Mouse (Mus musculus) neural tube, embryonic 15.5 days (tissue): ENCODE results near the gene Zyx. TPM values are rescaled to one million over a fixed set of nuclear protein-coding genes. Genes with fewer than 3 reads are reported as not detected.

ENCODE experiments used
- ATAC-seq: fragments of 200-750 bp; cut with Nextera tagmentation; 2 replicates; pipeline ENCODE4 v1.8.0; 2017; ENCODE audit warnings: mild to moderate bottlenecking, moderate TSS enrichment, moderate library complexity; ENCODE audit not compliant: low FRiP score
- H3K27ac ChIP-seq: fragments of 300-500 bp; sonication (generic); replicated peaks from 2 replicates; pipeline ENCODE4 v1.5.1; 2015; ENCODE audit warnings: mild to moderate bottlenecking, inconsistent platforms
- H3K27me3 ChIP-seq: fragments of 300-500 bp; sonication (generic); replicated peaks from 2 replicates; pipeline ENCODE4 v1.6.1; 2015; ENCODE audit warnings: inconsistent platforms
- H3K36me3 ChIP-seq: fragments of 300-500 bp; sonication (generic); 2 replicates; pipeline ENCODE4 v1.6.1; 2015; ENCODE audit warnings: inconsistent platforms
- H3K4me1 ChIP-seq: fragments of 300-500 bp; sonication (generic); 2 replicates; pipeline ENCODE4 v1.6.1; 2015; ENCODE audit warnings: inconsistent platforms
- H3K4me2 ChIP-seq: fragments of 300-500 bp; sonication (generic); 2 replicates; pipeline ENCODE4 v1.6.1; 2015; ENCODE audit warnings: inconsistent platforms, mild to moderate bottlenecking, moderate library complexity
- H3K4me3 ChIP-seq: fragments of 300-500 bp; sonication (generic); replicated peaks from 2 replicates; pipeline ENCODE4 v1.5.1; 2015; ENCODE audit warnings: mild to moderate bottlenecking, inconsistent platforms
- H3K9ac ChIP-seq: fragments of 300-500 bp; sonication (generic); replicated peaks from 2 replicates; pipeline ENCODE4 v1.6.1; 2015; ENCODE audit warnings: mild to moderate bottlenecking, inconsistent platforms
- H3K9me3 ChIP-seq: fragments of 300-500 bp; sonication (generic); replicated peaks from 2 replicates; pipeline ENCODE4 v1.6.1; 2016; ENCODE audit warnings: inconsistent platforms
- WGBS: fragments of 180-500 bp; shearing (Covaris S2); methylation state at CpG from one replicate; pipeline ENCODE4 v1.1.7; 2015; ENCODE audit warnings: mixed read lengths; 5-methylcytosine and 5-hydroxymethylcytosine counted together
- polyA plus RNA-seq: library from polyadenylated mRNA; unstranded; fragments of >200 nt; fragmentation: Nextera tagmentation; extraction: Ambion mirVana; gene quantifications from 2 replicates; pipeline ENCODE4 v1.2.1, GENCODE M21; 2015

The Zyx gene
- polyA plus RNA-seq, 1 experiment from 2014 or later, result 60.0 TPM

- 95% methylated on average over 3 of the region's 3 CpGs for WGBS
- no peaks in the 10 kb centered on the region for H3K36me3 ChIP-seq
- H3K9me3 ChIP-seq, result no peaks in the 10 kb centered on the region
- H3K9ac ChIP-seq, result no peak overlapping the region
- H3K27ac ChIP-seq, result no peak overlapping the region
- no peaks in the 10 kb centered on the region for H3K4me1 ChIP-seq
- H3K4me2 ChIP-seq, result no peak overlapping the region
- H3K27me3 ChIP-seq, result no peaks in the 10 kb centered on the region
- no peak overlapping the region for H3K4me3 ChIP-seq
- no peak for ATAC-seq
These were observed 18.5 kb upstream of the Zyx start for GRCm38 (mm10) chr6:42330946-42331345.

- ATAC-seq, result no peak
- H3K27me3 ChIP-seq, result no peaks in the 10 kb centered on the region
- no peak overlapping the region for H3K27ac ChIP-seq
- H3K36me3 ChIP-seq, result no peaks in the 10 kb centered on the region
- no peak overlapping the region for H3K4me3 ChIP-seq
- H3K9me3 ChIP-seq, result no peaks in the 10 kb centered on the region
- no peak overlapping the region for H3K4me2 ChIP-seq
- no peaks in the 10 kb centered on the region for H3K4me1 ChIP-seq
- 97% methylated on average over 2 of the region's 2 CpGs for whole genome bisulfite sequencing
- no peak overlapping the region for H3K9ac ChIP-seq
These were observed 10.2 kb upstream of the Zyx start for GRCm38 (mm10) chr6:42339189-42339588.

GRCm38 (mm10) chr6:42339981-42340380 lies 9.4 kb upstream of the Zyx start:
- H3K4me2 ChIP-seq, result no peak overlapping the region
- no peaks in the 10 kb centered on the region for H3K4me1 ChIP-seq
- no peaks in the 10 kb centered on the region for H3K36me3 ChIP-seq
- ATAC-seq, result no peak
- 82% methylated on average over 5 of the region's 5 CpGs for WGBS
- no peaks in the 10 kb centered on the region for H3K9me3 ChIP-seq
- H3K27me3 ChIP-seq, result no peaks in the 10 kb centered on the region
- H3K27ac ChIP-seq, result no peak overlapping the region
- no peak overlapping the region for H3K9ac ChIP-seq
- H3K4me3 ChIP-seq, result no peak overlapping the region

- H3K27me3 ChIP-seq, result no peaks in the 10 kb centered on the region
- H3K9me3 ChIP-seq, result no peaks in the 10 kb centered on the region
- ATAC-seq, result no peak
- no peak overlapping the region for H3K4me2 ChIP-seq
- H3K4me3 ChIP-seq, result no peak overlapping the region
- no peak overlapping the region for H3K9ac ChIP-seq
- WGBS, result 89% methylated on average over 1 of the region's 1 CpGs
- H3K27ac ChIP-seq, result no peak overlapping the region
- H3K36me3 ChIP-seq, result no peaks in the 10 kb centered on the region
- no peaks in the 10 kb centered on the region for H3K4me1 ChIP-seq
These were observed 7.3 kb upstream of the Zyx start for GRCm38 (mm10) chr6:42342171-42342570.

- H3K27me3 ChIP-seq, result no peaks in the 10 kb centered on the region
- peaks cover 4% of the 10 kb centered on the region for H3K4me1 ChIP-seq
- no peaks in the 10 kb centered on the region for H3K9me3 ChIP-seq
- H3K27ac ChIP-seq, result no peak overlapping the region
- no peak overlapping the region for H3K9ac ChIP-seq
- no peak overlapping the region for H3K4me2 ChIP-seq
- H3K36me3 ChIP-seq, result no peaks in the 10 kb centered on the region
- 84% methylated on average over 9 of the region's 9 CpGs for WGBS
- no peak overlapping the region for H3K4me3 ChIP-seq
- ATAC-seq, result no peak
These were observed 5.9 kb upstream of the Zyx start for GRCm38 (mm10) chr6:42343361-42344120.

- Histone ChIP-seq H3K4me3 (no peak overlapping the region), H3K4me2 (no peak overlapping the region), H3K27me3 (no peaks in the 10 kb centered on the region), H3K9me3 (no peaks in the 10 kb centered on the region), H3K4me1 (peaks cover 11% of the 10 kb centered on the region), H3K36me3 (no peaks in the 10 kb centered on the region), H3K27ac (no peak overlapping the region), H3K9ac (no peak overlapping the region)
- WGBS, result 89% methylated on average over 1 of the region's 1 CpGs
- ATAC-seq, result no peak
These were observed 5.2 kb upstream of the Zyx start for GRCm38 (mm10) chr6:42344255-42344654.

DNA sequence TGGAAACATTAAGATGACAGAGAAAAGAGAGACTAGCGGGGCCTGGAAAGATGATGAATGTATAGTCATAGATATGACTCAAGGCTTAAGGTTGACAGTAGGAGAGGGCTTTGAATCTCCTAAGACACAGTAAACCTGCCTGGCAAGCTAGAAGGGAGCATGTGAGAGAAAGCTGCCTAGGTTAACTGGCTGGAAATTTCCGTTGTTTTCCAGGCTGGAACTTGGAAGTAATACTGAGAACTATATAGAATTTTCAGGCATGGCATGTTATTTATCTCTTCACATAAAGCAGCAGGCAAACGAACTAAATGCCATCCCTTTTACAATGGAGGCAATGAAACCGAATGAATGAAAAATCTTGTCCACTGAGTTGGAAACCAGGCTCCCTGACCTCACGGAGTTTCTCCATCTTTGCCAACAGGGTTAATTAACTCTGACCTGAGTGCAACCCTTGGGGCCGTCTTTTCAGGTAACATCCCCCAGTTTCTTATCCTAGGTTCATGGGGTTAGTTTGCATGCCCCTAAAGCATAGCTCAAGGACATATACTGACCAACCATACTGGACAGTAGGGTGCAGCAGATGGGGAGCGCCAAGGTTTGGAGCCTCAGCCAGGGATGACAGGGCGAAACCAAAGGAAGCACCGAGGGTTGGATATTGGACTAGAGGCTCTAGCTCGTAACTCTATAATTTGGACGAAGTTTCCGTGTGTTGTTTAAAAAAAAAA lies 987 bp upstream of the Zyx start:
- H3K27ac ChIP-seq, result 0 out of 2 replicates have a peak overlapping the region, but pooled peaks have one; percentile 88
- 39% methylated on average over 12 of the region's 12 CpGs for WGBS
- no peak overlapping the region for H3K9ac ChIP-seq
- ATAC-seq, result no peak
- H3K4me3 ChIP-seq, result peak overlapping the region; percentile 61; the same call in 1 of the 2 replicates
- no peaks in the 10 kb centered on the region for H3K9me3 ChIP-seq
- peaks cover 10% of the 10 kb centered on the region; the same call in 1 of the 2 replicates for H3K36me3 ChIP-seq
- no peaks in the 10 kb centered on the region for H3K27me3 ChIP-seq
- peak overlapping the region; percentile 77 for H3K4me2 ChIP-seq
- peaks cover 40% of the 10 kb centered on the region for H3K4me1 ChIP-seq

GRCm38 (mm10) chr6:42349006-42349425 lies 414 bp upstream of the Zyx start:
- Histone ChIP-seq H3K9ac (peak overlapping the region; percentile 86), H3K4me3 (peak overlapping the region; percentile 61), H3K27ac (peak overlapping the region; percentile 88), H3K4me2 (peak overlapping the region; percentile 77), H3K36me3 (peaks cover 10% of the 10 kb centered on the region; the same call in 1 of the 2 replicates), H3K27me3 (no peaks in the 10 kb centered on the region), H3K4me1 (peaks cover 44% of the 10 kb centered on the region), H3K9me3 (no peaks in the 10 kb centered on the region)
- WGBS, result under 1% methylated on average over 11 of the region's 11 CpGs
- peak; percentile 29 for ATAC-seq

- Histone ChIP-seq H3K27ac (peak overlapping the region; percentile 88), H3K4me2 (peak overlapping the region; percentile 77), H3K9me3 (no peaks in the 10 kb centered on the region), H3K4me3 (peak overlapping the region; percentile 61), H3K36me3 (peaks cover 10% of the 10 kb centered on the region; the same call in 1 of the 2 replicates), H3K27me3 (no peaks in the 10 kb centered on the region), H3K4me1 (peaks cover 52% of the 10 kb centered on the region), H3K9ac (peak overlapping the region; percentile 86)
- peak; percentile 61 for ATAC-seq
- WGBS, result under 1% methylated on average over 72 of the region's 72 CpGs
These were observed 864 bp downstream of the Zyx start for GRCm38 (mm10) chr6:42350021-42350967.

DNA sequence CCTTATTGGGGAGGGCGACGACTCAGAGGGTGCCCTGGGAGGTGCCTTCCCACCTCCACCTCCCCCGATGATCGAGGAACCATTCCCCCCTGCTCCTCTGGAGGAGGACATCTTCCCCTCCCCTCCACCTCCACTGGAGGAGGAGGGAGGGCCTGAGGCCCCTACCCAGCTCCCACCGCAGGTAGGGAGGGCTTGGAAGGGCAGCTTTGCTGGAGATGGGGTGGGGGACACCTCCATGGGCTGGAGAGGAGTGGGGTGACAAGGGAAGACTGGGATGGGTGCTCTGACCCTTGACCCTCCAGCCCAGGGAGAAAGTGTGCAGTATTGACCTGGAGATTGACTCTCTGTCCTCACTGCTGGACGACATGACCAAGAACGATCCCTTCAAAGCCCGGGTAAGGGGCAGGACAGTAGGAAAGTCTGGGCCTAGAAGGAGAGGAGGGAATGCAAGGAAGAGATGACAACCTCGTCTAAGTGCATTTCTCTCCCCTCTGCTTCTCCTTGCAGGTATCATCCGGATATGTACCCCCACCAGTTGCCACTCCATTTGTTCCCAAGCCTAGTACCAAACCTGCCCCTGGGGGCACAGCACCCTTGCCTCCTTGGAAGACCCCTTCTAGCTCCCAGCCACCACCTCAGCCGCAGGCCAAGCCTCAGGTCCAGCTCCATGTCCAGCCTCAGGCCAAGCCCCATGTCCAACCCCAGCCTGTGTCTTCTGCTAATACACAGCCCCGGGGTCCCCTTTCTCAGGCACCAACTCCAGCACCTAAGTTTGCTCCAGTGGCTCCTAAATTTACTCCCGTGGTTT lies 1.7 kb downstream of the Zyx start:
- Histone ChIP-seq H3K9ac (peak overlapping the region; percentile 86), H3K4me1 (peaks cover 52% of the 10 kb centered on the region), H3K27ac (no peak overlapping the region), H3K4me3 (peak overlapping the region; percentile 61), H3K27me3 (no peaks in the 10 kb centered on the region), H3K36me3 (peaks cover 17% of the 10 kb centered on the region), H3K9me3 (no peaks in the 10 kb centered on the region), H3K4me2 (peak overlapping the region; percentile 77)
- no peak for ATAC-seq
- 41% methylated on average over 13 of the region's 13 CpGs for WGBS
